Mouse (Mus musculus): ENCODE measurements around the gene Ssh3. TPM values are rescaled to one million over a fixed set of nuclear protein-coding genes. Genes with fewer than 3 reads are reported as not detected.

The Ssh3 gene
- polyA plus RNA-seq, 1 experiment from 2014 or later = 2.0 TPM

GRCm38 (mm10) chr19:4226779-4227178 is 42.2 kb downstream of the Ssh3 start:
- WGBS (ENCODE audit: insufficient replicate concordance) = 63% methylated on average over 7 of the region's 7 CpGs
- Histone ChIP-seq H3K4me2 (no peak overlapping the region), H3K4me3 (replicated peaks) (no peak overlapping the region), H3K9ac (no peak overlapping the region), H3K27me3 (peaks cover 54% of the 10 kb centered on the region), H3K4me1 (replicated peaks) (peaks cover 39% of the 10 kb centered on the region), H3K36me3 (replicated peaks) (no peaks in the 10 kb centered on the region), H3K27ac (replicated peaks) (no peak overlapping the region), H3K9me3 (replicated peaks) (no peaks in the 10 kb centered on the region)
- no peak for ATAC-seq (ENCODE audit: insufficient read depth)

GRCm38 (mm10) chr19:4222165-4222564 is 46.8 kb downstream of the Ssh3 start:
- 41% methylated on average over 11 of the region's 11 CpGs for WGBS (ENCODE audit: insufficient replicate concordance)
- ATAC-seq (ENCODE audit: insufficient read depth) = no peak
- no peaks in the 10 kb centered on the region for H3K9me3 ChIP-seq (replicated peaks)
- H3K4me2 ChIP-seq = no peak overlapping the region
- peaks cover 79% of the 10 kb centered on the region for H3K27me3 ChIP-seq
- H3K4me1 ChIP-seq (replicated peaks) = peaks cover 32% of the 10 kb centered on the region
- no peak overlapping the region for H3K4me3 ChIP-seq (replicated peaks)
- no peaks in the 10 kb centered on the region for H3K36me3 ChIP-seq (replicated peaks)
- H3K27ac ChIP-seq (replicated peaks) = no peak overlapping the region
- no peak overlapping the region for H3K9ac ChIP-seq

- Histone ChIP-seq H3K36me3 (replicated peaks) (no peaks in the 10 kb centered on the region), H3K9me3 (replicated peaks) (no peaks in the 10 kb centered on the region), H3K27me3 (peaks cover 82% of the 10 kb centered on the region), H3K4me2 (0 out of 2 replicates have a peak overlapping the region, but pooled peaks have one; percentile 3), H3K4me1 (replicated peaks) (peaks cover 35% of the 10 kb centered on the region), H3K9ac (no peak overlapping the region), H3K4me3 (replicated peaks) (no peak overlapping the region), H3K27ac (replicated peaks) (peak overlapping the region; percentile 33; the same call in 1 of the 2 replicates)
- WGBS (ENCODE audit: insufficient replicate concordance) = 26% methylated on average over 14 of the region's 14 CpGs
- no peak for ATAC-seq (ENCODE audit: insufficient read depth)
Observed at GRCm38 (mm10) chr19:4220957-4221743, 47.8 kb downstream of the Ssh3 start.

GRCm38 (mm10) chr19:4220416-4220815 is 48.6 kb downstream of the Ssh3 start:
- no peak overlapping the region for H3K9ac ChIP-seq
- H3K27ac ChIP-seq (replicated peaks) = no peak overlapping the region
- no peaks in the 10 kb centered on the region for H3K9me3 ChIP-seq (replicated peaks)
- H3K36me3 ChIP-seq (replicated peaks) = no peaks in the 10 kb centered on the region
- H3K27me3 ChIP-seq = peaks cover 87% of the 10 kb centered on the region
- H3K4me2 ChIP-seq = no peak overlapping the region
- ATAC-seq (ENCODE audit: insufficient read depth) = 0 out of 2 replicates have a peak, but pooled peaks have one; percentile 9
- 39% methylated on average over 4 of the region's 4 CpGs for WGBS (ENCODE audit: insufficient replicate concordance)
- peaks cover 39% of the 10 kb centered on the region for H3K4me1 ChIP-seq (replicated peaks)
- H3K4me3 ChIP-seq (replicated peaks) = no peak overlapping the region

- WGBS (ENCODE audit: insufficient replicate concordance) = 67% methylated on average over 6 of the region's 6 CpGs
- Histone ChIP-seq H3K9ac (no peak overlapping the region), H3K27me3 (peaks cover 89% of the 10 kb centered on the region), H3K4me3 (replicated peaks) (no peak overlapping the region), H3K36me3 (replicated peaks) (no peaks in the 10 kb centered on the region), H3K4me2 (no peak overlapping the region), H3K9me3 (replicated peaks) (no peaks in the 10 kb centered on the region), H3K4me1 (replicated peaks) (peaks cover 44% of the 10 kb centered on the region), H3K27ac (replicated peaks) (no peak overlapping the region)
- ATAC-seq (ENCODE audit: insufficient read depth) = no peak
Observed at GRCm38 (mm10) chr19:4219943-4220342, 49.0 kb downstream of the Ssh3 start.

- ATAC-seq (ENCODE audit: insufficient read depth) = no peak
- 22% methylated on average over 1 of the region's 1 CpGs for WGBS (ENCODE audit: insufficient replicate concordance)
- H3K36me3 ChIP-seq (replicated peaks) = no peaks in the 10 kb centered on the region
Observed at GRCm38 (mm10) chr19:4218784-4219183, 50.2 kb downstream of the Ssh3 start.

GRCm38 (mm10) chr19:4218293-4218692 is 50.7 kb downstream of the Ssh3 start:
- Histone ChIP-seq H3K4me3 (replicated peaks) (no peak overlapping the region), H3K9me3 (replicated peaks) (no peaks in the 10 kb centered on the region), H3K9ac (no peak overlapping the region), H3K36me3 (replicated peaks) (no peaks in the 10 kb centered on the region), H3K4me2 (no peak overlapping the region), H3K4me1 (replicated peaks) (peaks cover 61% of the 10 kb centered on the region), H3K27me3 (peaks cover 97% of the 10 kb centered on the region), H3K27ac (replicated peaks) (no peak overlapping the region)
- no peak for ATAC-seq (ENCODE audit: insufficient read depth)
- 77% methylated on average over 11 of the region's 11 CpGs for WGBS (ENCODE audit: insufficient replicate concordance)

More at GRCm38 (mm10) chr19:4218784-4219183, 50.2 kb downstream of the Ssh3 start:
- Histone ChIP-seq H3K4me2 (no peak overlapping the region), H3K9me3 (replicated peaks) (no peaks in the 10 kb centered on the region), H3K27me3 (peaks cover 95% of the 10 kb centered on the region), H3K4me3 (replicated peaks) (no peak overlapping the region), H3K4me1 (replicated peaks) (peaks cover 56% of the 10 kb centered on the region), H3K9ac (no peak overlapping the region), H3K27ac (replicated peaks) (no peak overlapping the region)

- H3K4me2 ChIP-seq = no peak overlapping the region
- no peak overlapping the region for H3K4me3 ChIP-seq (replicated peaks)
- WGBS (ENCODE audit: insufficient replicate concordance) = 54% methylated on average over 3 of the region's 3 CpGs
- ATAC-seq (ENCODE audit: insufficient read depth) = no peak
- H3K4me1 ChIP-seq (replicated peaks) = peaks cover 64% of the 10 kb centered on the region
- H3K27ac ChIP-seq (replicated peaks) = no peak overlapping the region
- no peaks in the 10 kb centered on the region for H3K36me3 ChIP-seq (replicated peaks)
- H3K27me3 ChIP-seq = peaks cover 99% of the 10 kb centered on the region
- no peaks in the 10 kb centered on the region for H3K9me3 ChIP-seq (replicated peaks)
- no peak overlapping the region for H3K9ac ChIP-seq
Observed at GRCm38 (mm10) chr19:4217855-4218254, 51.1 kb downstream of the Ssh3 start.

- H3K4me2 ChIP-seq = no peak overlapping the region
- H3K27me3 ChIP-seq = peaks cover 99% of the 10 kb centered on the region
- H3K9ac ChIP-seq = no peak overlapping the region
- 46% methylated on average over 5 of the region's 5 CpGs for WGBS (ENCODE audit: insufficient replicate concordance)
- peaks cover 58% of the 10 kb centered on the region for H3K4me1 ChIP-seq (replicated peaks)
- ATAC-seq (ENCODE audit: insufficient read depth) = no peak
- H3K4me3 ChIP-seq (replicated peaks) = no peak overlapping the region
- no peaks in the 10 kb centered on the region for H3K9me3 ChIP-seq (replicated peaks)
- no peak overlapping the region for H3K27ac ChIP-seq (replicated peaks)
- H3K36me3 ChIP-seq (replicated peaks) = no peaks in the 10 kb centered on the region
Observed at GRCm38 (mm10) chr19:4217140-4217539, 51.8 kb downstream of the Ssh3 start.

GRCm38 (mm10) chr19:4216041-4216685 is 52.8 kb downstream of the Ssh3 start:
- H3K4me1 ChIP-seq (replicated peaks) = peaks cover 48% of the 10 kb centered on the region
- H3K27ac ChIP-seq (replicated peaks) = no peak overlapping the region
- no peak overlapping the region for H3K4me3 ChIP-seq (replicated peaks)
- WGBS (ENCODE audit: insufficient replicate concordance) = 16% methylated on average over 14 of the region's 14 CpGs
- peaks cover 100% of the 10 kb centered on the region for H3K27me3 ChIP-seq
- no peak for ATAC-seq (ENCODE audit: insufficient read depth)
- H3K4me2 ChIP-seq = peak overlapping the region; percentile 1; the same call in 1 of the 2 replicates
- H3K36me3 ChIP-seq (replicated peaks) = no peaks in the 10 kb centered on the region
- no peak overlapping the region for H3K9ac ChIP-seq
- no peaks in the 10 kb centered on the region for H3K9me3 ChIP-seq (replicated peaks)

GRCm38 (mm10) chr19:4215451-4215840 is 53.5 kb downstream of the Ssh3 start:
- Histone ChIP-seq H3K27ac (replicated peaks) (no peak overlapping the region), H3K9ac (peak overlapping the region; percentile 49; the same call in 1 of the 2 replicates), H3K4me2 (peak overlapping the region; percentile 75), H3K4me1 (replicated peaks) (peaks cover 41% of the 10 kb centered on the region), H3K36me3 (replicated peaks) (no peaks in the 10 kb centered on the region), H3K27me3 (peaks cover 100% of the 10 kb centered on the region), H3K4me3 (replicated peaks) (peak overlapping the region; percentile 57), H3K9me3 (replicated peaks) (no peaks in the 10 kb centered on the region)
- 1% methylated on average over 20 of the region's 21 CpGs for WGBS (ENCODE audit: insufficient replicate concordance)
- no peak for ATAC-seq (ENCODE audit: insufficient read depth)

All from liver, embryonic 15.5 days (tissue).